Mouse (Mus musculus) thymus, adult 2 months (tissue): ENCODE data around the gene Parn.

Experiments
- CTCF ChIP-seq: fragments of 200-500 bp; IDR thresholded peaks from 2 replicates; pipeline ENCODE4 v1.5.1; 2012; ENCODE audit warnings: mild to moderate bottlenecking, control low read depth, low read length, moderate library complexity, borderline replicate concordance; ENCODE audit not compliant: control insufficient read depth, poor library complexity, insufficient read depth; ENCODE audit errors: extremely low read depth
- POLR2A ChIP-seq: fragments of 200-500 bp; IDR thresholded peaks from 2 replicates; pipeline ENCODE4 v1.6.1; 2012; ENCODE audit warnings: mild to moderate bottlenecking, low read length, control low read depth, moderate library complexity; ENCODE audit not compliant: control insufficient read depth, poor library complexity, insufficient read depth; ENCODE audit errors: extremely low read depth

GRCm38 (mm10) chr16:13492996-13493395, 175.0 kb downstream of the Parn start:
- no peak for TF ChIP-seq CTCF
- TF ChIP-seq POLR2A: no peak
